8 mouse cellular contexts compared by ENCODE assay signal in the genomic region with DNA sequence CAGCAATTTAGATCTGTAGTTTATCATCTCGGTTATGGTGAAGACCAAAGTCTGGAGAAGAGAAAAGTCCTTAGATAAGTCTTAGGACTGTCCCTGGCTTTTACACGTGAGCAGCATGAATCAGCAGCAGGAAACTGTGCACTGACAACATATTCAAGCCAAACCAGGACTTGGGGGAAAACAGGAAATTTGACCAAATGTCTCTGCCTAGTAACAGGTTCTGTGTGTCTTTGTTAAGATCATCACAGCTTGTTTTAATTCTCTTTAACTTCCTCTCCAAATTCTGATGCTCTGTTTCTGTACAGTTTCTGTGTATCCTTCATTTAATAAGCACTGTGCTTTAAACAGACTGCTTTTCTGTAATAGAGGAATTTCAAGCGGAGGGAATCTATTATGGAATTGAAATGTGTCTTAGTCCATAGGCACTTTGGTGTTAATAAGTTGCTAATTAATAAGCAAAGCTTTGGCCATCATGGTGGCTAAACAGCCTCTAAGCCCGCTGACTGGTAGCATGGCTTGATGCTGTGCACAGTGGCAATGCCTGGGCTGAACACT.
DNase-seq lines count a peak whose midpoint lies in the region; TF ChIP-seq lines count a peak whose summit lies in the region.

No protein-coding gene starts in this region.

- H3K27ac ChIP-seq in gastrocnemius, adult 2 months, result peak overlapping the region; percentile 84

- no peak for TF ChIP-seq CTCF in gastrocnemius, adult 2 months (IDR thresholded peaks at IDR 0.05)

- H3K4me3 ChIP-seq in gastrocnemius, adult 2 months, result no peak overlapping the region

- no peak for DNase-seq in gastrocnemius, adult 2 months
- no peak for DNase-seq in gastrocnemius, postnatal 4 days (ENCODE audit: low spot score in 2 of 2)
- DNase-seq in 3T3-L1 (ENCODE audit: low read depth, low spot score), result peak; percentile 55
- DNase-seq in heart, adult 9 months (ENCODE audit: low spot score in 2 of 2), result peak; percentile 77 to 81
- DNase-seq in kidney, postnatal 14 days, result peak; percentile 51
- DNase-seq in right cerebral cortex, postnatal 36 days (ENCODE audit: low spot score in 2 of 2), result no peak
- DNase-seq in testis, postnatal 14 days (ENCODE audit: low spot score), result no peak
- DNase-seq in urinary bladder, postnatal 4 days (ENCODE audit: low spot score in 2 of 2), result no peak

- intact Hi-C loops in gastrocnemius, adult 2 months (cut with DNase I), result no loop called here

Comparison
In these comparisons a context has a peak if more than half of its experiments do, and no peak if none do; other contexts are left out.
1. DNase-seq: peak in 3T3-L1 (single experiment), heart, adult 9 months (2 of 2) and kidney, postnatal 14 days (single experiment); none in gastrocnemius, adult 2 months (single experiment), gastrocnemius, postnatal 4 days (0 of 2), right cerebral cortex, postnatal 36 days (0 of 2), testis, postnatal 14 days (single experiment) and urinary bladder, postnatal 4 days (0 of 2).